Mouse (Mus musculus) heart, adult 2 months (tissue): Measurements from ENCODE around the gene Plxna2. TPM values are rescaled to one million over a fixed set of nuclear protein-coding genes. Genes with fewer than 3 reads are reported as not detected.

Experiments
- DNase-seq, 2 experiments: peaks; one replicate each; pipeline ENCODE4 v3.0.0; 2021
- H3K27ac ChIP-seq: fragments of 200-600 bp; 2 replicates; pipeline ENCODE4 v1.8.1; 2022
- H3K27me3 ChIP-seq: fragments of 200-500 bp; 2 replicates; pipeline ENCODE4 v1.6.1; 2012; ENCODE audit warnings: mild to moderate bottlenecking, low read length, inconsistent platforms, mixed read lengths; ENCODE audit not compliant: control insufficient read depth, insufficient read depth
- H3K36me3 ChIP-seq: fragments of 200-500 bp; 2 replicates; pipeline ENCODE4 v1.6.1; 2012; ENCODE audit warnings: low read length, inconsistent platforms; ENCODE audit not compliant: control insufficient read depth, insufficient read depth
- H3K4me1 ChIP-seq: fragments of 200-500 bp; 2 replicates; pipeline ENCODE4 v1.6.1; 2011; ENCODE audit warnings: low read length; ENCODE audit not compliant: control insufficient read depth, insufficient read depth
- H3K4me3 ChIP-seq: fragments of 200-600 bp; 2 replicates; pipeline ENCODE4 v1.8.1; 2022
- H3K79me2 ChIP-seq: fragments of 200-500 bp; replicated peaks from 2 replicates; pipeline ENCODE4 v1.6.1; 2012; ENCODE audit warnings: mild to moderate bottlenecking, inconsistent platforms, low read length, moderate library complexity, mixed read lengths; ENCODE audit not compliant: control insufficient read depth, insufficient read depth
- H3K9ac ChIP-seq: fragments of 200-500 bp; 2 replicates; pipeline ENCODE4 v1.6.1; 2012; ENCODE audit warnings: low read depth, mild to moderate bottlenecking, control low read depth, inconsistent platforms, low read length, mixed read lengths
- CTCF ChIP-seq: fragments of 200-600 bp; IDR thresholded peaks from 2 replicates; pipeline ENCODE4 v1.8.1; 2022; ENCODE audit warnings: antibody characterized with exemption, mild to moderate bottlenecking, moderate library complexity
- EP300 ChIP-seq: fragments of 200-500 bp; IDR thresholded peaks from 2 replicates; pipeline ENCODE4 v1.6.1; 2011; ENCODE audit warnings: low read depth, low read length, control low read depth; ENCODE audit not compliant: insufficient read depth
- POLR2A ChIP-seq: fragments of 200-500 bp; IDR thresholded peaks from 2 replicates; pipeline ENCODE4 v1.6.1; 2011; ENCODE audit warnings: mild to moderate bottlenecking, low read depth, low read length, control low read depth; ENCODE audit not compliant: insufficient read depth
- WGBS: fragments of 180-500 bp; shearing (Covaris S2); methylation state at CpG from one replicate; pipeline ENCODE4 v1.1.7; 2018; 5-methylcytosine and 5-hydroxymethylcytosine counted together
- intact Hi-C: fragments of 180-260 bp; cut with DNase I; formaldehyde crosslinking; loops from one replicate; pipeline ENCODE4 v1.15.1; 2025
- polyA plus RNA-seq: library from polyadenylated mRNA; depleted of rRNA; stranded (reverse); fragments of >200 nt; gene quantifications from 2 replicates; pipeline ENCODE4 v1.2.3, GENCODE M21; 2012
- total RNA-seq, 2 experiments: library from RNA; stranded (reverse); gene quantifications; 2 replicates each; pipeline ENCODE4 v1.2.3; 2021

Gene Plxna2
- total and polyA plus RNA-seq, 3 experiments = 9.8 to 30.6 (median 22.6) TPM

DNA sequence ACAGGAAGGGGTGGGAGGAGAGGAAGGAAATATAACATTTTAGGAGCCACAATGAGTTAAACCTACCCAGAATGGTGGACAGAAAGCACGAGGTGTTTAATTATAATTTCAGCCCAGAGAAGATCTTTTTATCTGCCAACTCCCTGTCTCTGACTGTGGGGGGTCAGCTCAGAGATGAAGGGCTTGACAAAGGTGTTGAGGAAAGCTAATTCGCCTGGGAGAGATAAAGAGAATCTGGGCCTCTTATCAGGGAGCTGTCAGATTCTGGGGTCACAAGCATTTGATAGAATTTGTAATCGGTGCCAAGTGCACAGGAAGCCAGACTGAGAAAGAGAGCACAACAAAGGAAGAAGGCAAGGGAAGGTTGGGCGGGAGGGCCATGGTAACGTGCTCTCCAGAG, 144.9 kb downstream of the Plxna2 start:
- no peak for TF ChIP-seq CTCF
- no peak for TF ChIP-seq EP300
- TF ChIP-seq POLR2A = no peak
- Histone ChIP-seq H3K79me2 (no peaks in the 10 kb centered on the region), H3K4me1 (no peaks in the 10 kb centered on the region), H3K27me3 (no peaks in the 10 kb centered on the region), H3K27ac (no peak overlapping the region), H3K4me3 (no peak overlapping the region), H3K36me3 (peaks cover 14% of the 10 kb centered on the region), H3K9ac (no peak overlapping the region)
- 43% methylated on average over 5 of the region's 5 CpGs for WGBS
- intact Hi-C loops = no loop called here
- no peak for DNase-seq

GRCm38 (mm10) chr1:194764951-194765350, 146.9 kb downstream of the Plxna2 start:
- no peak overlapping the region for H3K27ac ChIP-seq
- H3K36me3 ChIP-seq = peaks cover 13% of the 10 kb centered on the region
- no peaks in the 10 kb centered on the region for H3K4me1 ChIP-seq
- no peak overlapping the region for H3K9ac ChIP-seq
- H3K4me3 ChIP-seq = no peak overlapping the region
- H3K27me3 ChIP-seq = no peaks in the 10 kb centered on the region
- TF ChIP-seq EP300 = no peak
- TF ChIP-seq CTCF = no peak
- no peak for TF ChIP-seq POLR2A
- DNase-seq = no peak
- no peaks in the 10 kb centered on the region for H3K79me2 ChIP-seq
- intact Hi-C loops = no loop called here

DNA sequence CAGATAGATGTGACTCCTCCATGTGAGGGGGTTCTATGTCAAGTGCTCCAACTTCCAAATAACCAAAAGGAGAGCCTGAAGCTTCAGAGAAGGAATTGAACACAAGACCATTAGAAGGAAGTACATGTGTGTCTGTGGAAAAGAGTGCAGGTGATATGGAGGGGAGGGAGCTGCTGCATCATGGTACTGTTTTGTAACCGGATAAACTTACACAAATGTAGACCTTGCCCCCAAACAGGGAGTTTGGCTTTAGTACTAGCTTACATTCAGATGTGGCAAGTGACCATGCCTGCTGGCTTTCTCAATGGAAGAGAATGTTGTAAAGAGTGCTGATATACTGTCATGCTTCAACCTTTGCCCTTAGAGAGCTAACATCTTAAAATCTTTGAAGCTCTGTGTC, 150.8 kb downstream of the Plxna2 start:
- TF ChIP-seq EP300 = no peak
- TF ChIP-seq CTCF = no peak
- no peak for TF ChIP-seq POLR2A
- Histone ChIP-seq H3K9ac (no peak overlapping the region), H3K79me2 (no peaks in the 10 kb centered on the region), H3K27ac (no peak overlapping the region), H3K4me3 (no peak overlapping the region), H3K4me1 (no peaks in the 10 kb centered on the region), H3K36me3 (peaks cover 7% of the 10 kb centered on the region), H3K27me3 (no peaks in the 10 kb centered on the region)
- WGBS = 93% methylated on average over 1 of the region's 1 CpGs
- no peak for DNase-seq
- intact Hi-C loops = no loop called here

DNA sequence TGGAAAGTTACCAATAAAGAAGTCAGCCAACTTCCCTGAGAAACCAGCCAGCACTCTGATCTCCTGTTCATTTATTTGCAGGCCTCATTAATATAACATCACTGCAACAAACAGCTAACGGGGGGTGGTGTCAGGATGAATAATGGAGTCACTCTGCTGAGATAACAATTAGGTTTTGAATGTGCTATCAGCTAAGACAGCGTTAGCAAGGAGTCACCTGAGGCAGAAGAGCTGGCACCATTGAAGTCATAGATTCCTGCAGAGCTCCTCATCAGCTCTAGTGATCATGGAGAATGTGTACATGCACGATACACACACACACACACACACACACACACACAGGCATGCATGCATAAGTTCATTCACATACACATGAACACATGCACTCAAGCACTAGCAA, 154.0 kb downstream of the Plxna2 start:
- Histone ChIP-seq H3K9ac (no peak overlapping the region), H3K4me1 (no peaks in the 10 kb centered on the region), H3K79me2 (no peaks in the 10 kb centered on the region), H3K27me3 (no peaks in the 10 kb centered on the region), H3K4me3 (no peak overlapping the region), H3K27ac (no peak overlapping the region), H3K36me3 (no peaks in the 10 kb centered on the region; the same call in 1 of the 2 replicates)
- 88% methylated on average over 3 of the region's 3 CpGs for WGBS
- DNase-seq = no peak
- intact Hi-C loops = no loop called here
- TF ChIP-seq POLR2A (no peak), CTCF (no peak), EP300 (no peak)

DNA sequence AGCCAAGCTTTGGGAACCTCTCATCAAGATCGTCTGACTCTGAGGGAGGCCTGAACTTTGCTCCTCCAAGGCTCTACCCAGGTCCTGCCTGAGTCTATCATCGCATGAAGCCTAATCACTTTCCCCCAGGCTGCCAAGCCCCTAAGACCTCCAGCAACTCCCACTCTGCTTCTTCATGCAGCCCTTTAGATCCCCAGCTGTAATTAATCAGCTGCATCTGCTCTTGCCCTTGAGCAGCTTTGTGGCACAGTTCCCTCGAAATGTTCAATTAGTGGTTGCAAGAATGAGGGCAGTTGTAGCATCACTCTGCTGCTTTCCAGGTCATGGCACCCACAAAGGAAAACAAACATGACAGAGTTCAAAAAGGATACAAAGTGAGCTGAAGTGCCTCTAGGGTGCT, 155.9 kb downstream of the Plxna2 start:
- intact Hi-C loops = no loop called here
- Histone ChIP-seq H3K4me3 (no peak overlapping the region), H3K27me3 (no peaks in the 10 kb centered on the region), H3K9ac (no peak overlapping the region), H3K36me3 (no peaks in the 10 kb centered on the region; the same call in 1 of the 2 replicates), H3K27ac (no peak overlapping the region), H3K4me1 (no peaks in the 10 kb centered on the region), H3K79me2 (no peaks in the 10 kb centered on the region)
- DNase-seq = no peak
- 79% methylated on average over 3 of the region's 3 CpGs for WGBS
- TF ChIP-seq EP300 = no peak
- TF ChIP-seq POLR2A = no peak
- TF ChIP-seq CTCF = no peak

DNA sequence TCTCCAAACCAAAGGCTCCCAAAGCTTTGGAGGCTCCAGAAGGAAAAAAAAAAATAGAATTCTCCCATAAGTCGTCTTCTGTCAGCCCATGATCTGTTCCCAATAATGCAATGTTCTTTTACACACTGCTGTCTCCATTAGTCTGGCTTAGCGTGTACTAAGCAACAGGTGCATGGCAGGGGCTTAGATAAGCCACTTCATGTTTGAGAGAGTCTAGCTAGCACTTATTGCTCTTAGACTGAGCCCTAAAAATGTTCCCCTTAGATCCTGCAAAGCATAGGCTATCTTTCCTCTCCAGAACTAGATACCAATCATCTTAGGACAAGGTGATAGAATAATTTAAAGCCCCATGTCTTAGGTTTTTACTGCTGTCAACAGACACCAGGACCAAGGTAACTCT, 156.3 kb downstream of the Plxna2 start:
- H3K27me3 ChIP-seq = no peaks in the 10 kb centered on the region
- H3K4me3 ChIP-seq = no peak overlapping the region
- 92% methylated on average over 2 of the region's 2 CpGs for WGBS
- no peaks in the 10 kb centered on the region; the same call in 1 of the 2 replicates for H3K36me3 ChIP-seq
- intact Hi-C loops = no loop called here
- TF ChIP-seq POLR2A = no peak
- no peak for TF ChIP-seq EP300
- TF ChIP-seq CTCF = no peak
- no peak overlapping the region for H3K27ac ChIP-seq
- H3K79me2 ChIP-seq = no peaks in the 10 kb centered on the region
- H3K4me1 ChIP-seq = no peaks in the 10 kb centered on the region
- no peak for DNase-seq
- H3K9ac ChIP-seq = no peak overlapping the region
